Mouse (Mus musculus): ENCODE data around the gene Hormad1.
"Not testable (repeated sequence)": the region's sequence is repeated elsewhere in the genome, so short reads cannot be mapped to it uniquely, and the experiment has no call there.

Gene Hormad1
- long read RNA-seq, experiment 1, result 0 reads
- long read RNA-seq, experiment 2, result 0 reads

GRCm38 (mm10) chr3:95559437-95559836 is at the start of gene Hormad1:
Hormad1 (plus strand) TSS chr3:95559677.
- intact Hi-C loops (cut with DNase I), result no loop called here

GRCm38 (mm10) chr3:95511611-95512180 is 47.8 kb upstream of the Hormad1 start:
- intact Hi-C loops (cut with DNase I), result loop anchor here (10.0 kb wide), 1 partner anchor 263 kb away; no protein-coding TSS in a partner anchor

- intact Hi-C loops (cut with DNase I), result loop anchor here (10.0 kb wide), 1 partner anchor 258 kb away; no protein-coding TSS in a partner anchor
Observed at GRCm38 (mm10) chr3:95516614-95517041, 42.8 kb upstream of the Hormad1 start.

GRCm38 (mm10) chr3:95517493-95517898 is 42.0 kb upstream of the Hormad1 start:
- intact Hi-C loops (cut with DNase I), result loop anchor here (10.0 kb wide), 1 partner anchor 257 kb away; no protein-coding TSS in a partner anchor

- intact Hi-C loops (cut with DNase I), result loop anchor here (10.0 kb wide), 1 partner anchor 256 kb away; no protein-coding TSS in a partner anchor
Observed at GRCm38 (mm10) chr3:95518891-95519290, 40.6 kb upstream of the Hormad1 start.

- intact Hi-C loops (cut with DNase I), result loop anchor here (10.0 kb wide), 1 partner anchor 255 kb away; no protein-coding TSS in a partner anchor
Observed at GRCm38 (mm10) chr3:95519315-95519714, 40.2 kb upstream of the Hormad1 start.

GRCm38 (mm10) chr3:95520100-95520499 is 39.4 kb upstream of the Hormad1 start:
- intact Hi-C loops (cut with DNase I), result no loop called here

GRCm38 (mm10) chr3:95521168-95521567 is 38.3 kb upstream of the Hormad1 start:
- intact Hi-C loops (cut with DNase I), result no loop called here

GRCm38 (mm10) chr3:95523662-95524061 is 35.8 kb upstream of the Hormad1 start:
- intact Hi-C loops (cut with DNase I), result no loop called here

- intact Hi-C loops (cut with DNase I), result no loop called here
Observed at GRCm38 (mm10) chr3:95524673-95525072, 34.8 kb upstream of the Hormad1 start.

GRCm38 (mm10) chr3:95526111-95526510 is 33.4 kb upstream of the Hormad1 start:
- intact Hi-C loops (cut with DNase I), result no loop called here

- intact Hi-C loops (cut with DNase I), result no loop called here
Observed at GRCm38 (mm10) chr3:95526622-95527211, 32.8 kb upstream of the Hormad1 start, which contains the start of gene Ctss. Ctss (plus strand) TSS chr3:95526786.

GRCm38 (mm10) chr3:95529814-95530213 is 29.7 kb upstream of the Hormad1 start:
- intact Hi-C loops (cut with DNase I), result no loop called here

- intact Hi-C loops (cut with DNase I), result no loop called here
Observed at GRCm38 (mm10) chr3:95531025-95531424, 28.5 kb upstream of the Hormad1 start.

- intact Hi-C loops (cut with DNase I), result no loop called here
Observed at GRCm38 (mm10) chr3:95533364-95533763, 26.1 kb upstream of the Hormad1 start.

GRCm38 (mm10) chr3:95534927-95535326 is 24.6 kb upstream of the Hormad1 start:
- intact Hi-C loops (cut with DNase I), result no loop called here

- intact Hi-C loops (cut with DNase I), result no loop called here
Observed at GRCm38 (mm10) chr3:95538936-95539335, 20.5 kb upstream of the Hormad1 start.

GRCm38 (mm10) chr3:95539837-95540236 is 19.6 kb upstream of the Hormad1 start:
- intact Hi-C loops (cut with DNase I), result no loop called here

- intact Hi-C loops (cut with DNase I), result not testable (repeated sequence)
Observed at GRCm38 (mm10) chr3:95541186-95541585, 18.3 kb upstream of the Hormad1 start.

- intact Hi-C loops (cut with DNase I), result no loop called here
Observed at GRCm38 (mm10) chr3:95542171-95542570, 17.3 kb upstream of the Hormad1 start.

GRCm38 (mm10) chr3:95542981-95543380 is 16.5 kb upstream of the Hormad1 start:
- intact Hi-C loops (cut with DNase I), result no loop called here

GRCm38 (mm10) chr3:95550176-95550575 is 9.3 kb upstream of the Hormad1 start:
- intact Hi-C loops (cut with DNase I), result no loop called here

GRCm38 (mm10) chr3:95553986-95554385 is 5.5 kb upstream of the Hormad1 start:
- intact Hi-C loops (cut with DNase I), result no loop called here
